Mouse (Mus musculus) urinary bladder, adult 2 months (tissue): ENCODE results near the gene Cd209e. TPM values are rescaled to one million over a fixed set of nuclear protein-coding genes. Genes with fewer than 3 reads are reported as not detected.
"Not testable (repeated sequence)": the region's sequence is repeated elsewhere in the genome, so short reads cannot be mapped to it uniquely, and the experiment has no call there.

ENCODE experiments used
- DNase-seq: peaks from one replicate; pipeline ENCODE4 v3.0.0; 2022; ENCODE audit warnings: low spot score
- polyA plus RNA-seq: library from polyadenylated mRNA; depleted of rRNA; stranded (reverse); fragments of >200 nt; gene quantifications from 2 replicates; pipeline ENCODE4 v1.2.3, GENCODE M21; 2012; rRNA removed

Cd209e gene
- 0.12 and 0.14 TPM in 2 replicates for polyA plus RNA-seq

DNA sequence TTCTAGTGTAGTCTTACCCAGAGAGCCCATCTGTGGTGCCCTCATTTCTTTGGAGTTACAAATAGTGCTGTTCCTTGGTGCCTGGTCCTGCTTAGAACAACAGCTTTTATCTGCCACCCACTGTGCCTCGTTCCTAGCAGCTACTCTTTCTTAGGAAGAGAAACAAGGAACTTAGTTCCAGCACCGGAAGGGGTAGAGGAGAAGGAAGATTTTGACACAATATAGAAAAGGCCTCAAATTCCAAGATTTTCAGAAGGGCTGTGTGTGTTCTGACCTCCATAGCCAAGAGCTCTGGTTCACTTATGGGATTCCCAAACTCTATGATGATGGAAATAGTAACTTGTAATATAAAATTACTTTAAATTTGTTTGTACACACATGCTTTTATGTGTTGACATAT is at the start of gene Cd209e:
Cd209e (minus strand) TSS at position 101 of the 400 bp plus-strand sequence.
- DNase-seq: no peak

DNA sequence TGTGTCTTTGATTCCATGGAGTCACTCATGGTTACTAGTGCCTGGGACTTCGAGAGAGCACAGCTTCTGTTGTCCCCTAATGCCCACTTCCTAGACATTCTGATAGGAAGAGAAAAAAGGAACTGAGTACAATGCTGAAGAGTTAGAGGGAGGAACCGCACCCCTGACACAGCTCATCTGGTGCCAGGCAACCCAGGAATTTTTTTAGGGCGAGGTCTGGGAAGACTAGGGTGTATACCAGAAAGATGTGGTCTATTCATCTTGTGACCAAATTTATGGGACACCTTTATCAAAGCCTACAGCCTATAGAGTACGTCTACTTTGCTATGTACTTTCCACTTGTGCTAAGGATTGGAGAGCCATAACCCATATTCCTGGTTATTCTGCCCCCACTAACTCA is 24.3 kb upstream of the Cd209e start, which contains the start of gene Cd209d:
Cd209d (minus strand) TSS at position 101 of the 400 bp plus-strand sequence.
- no peak for DNase-seq

DNA sequence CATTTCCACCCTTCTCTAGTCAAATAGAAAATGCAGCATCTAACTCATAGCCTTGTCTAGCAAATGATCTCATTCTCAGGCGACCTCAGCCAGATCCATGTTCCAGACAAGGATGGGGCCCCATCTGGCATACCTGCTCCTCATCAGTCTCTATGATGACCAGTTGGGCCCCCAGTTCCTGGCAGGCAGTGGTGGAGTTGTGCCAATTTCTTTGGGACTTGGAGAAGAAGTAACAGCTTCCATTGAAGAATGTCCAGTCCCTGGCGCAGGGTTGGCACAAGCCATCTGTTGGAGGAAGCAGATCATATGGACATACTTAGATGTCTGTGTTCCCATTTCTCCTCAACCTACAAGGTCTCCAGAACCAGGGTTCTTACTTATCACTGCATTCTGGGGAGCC is 22.0 kb upstream of the Cd209e start:
- DNase-seq: no peak

DNA sequence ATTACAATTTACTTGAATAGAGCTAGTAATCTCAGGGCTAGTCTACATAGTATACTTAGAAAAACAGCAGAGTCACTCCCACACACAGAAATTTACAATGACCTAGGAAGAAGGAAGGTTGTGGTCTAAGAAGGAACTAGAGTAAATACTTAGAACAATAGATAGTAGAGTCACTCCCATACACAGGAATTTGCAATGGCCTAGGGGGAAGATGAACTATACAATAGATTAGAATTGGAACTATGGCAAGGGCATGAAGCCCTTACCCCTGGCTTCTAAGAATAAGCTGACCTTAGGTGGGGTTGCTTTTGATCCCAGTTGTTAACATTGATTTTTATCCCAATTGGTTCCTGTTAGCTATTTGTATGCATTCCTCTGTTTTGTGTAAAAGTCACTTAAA is 8.6 kb upstream of the Cd209e start:
- DNase-seq: not testable (repeated sequence)

DNA sequence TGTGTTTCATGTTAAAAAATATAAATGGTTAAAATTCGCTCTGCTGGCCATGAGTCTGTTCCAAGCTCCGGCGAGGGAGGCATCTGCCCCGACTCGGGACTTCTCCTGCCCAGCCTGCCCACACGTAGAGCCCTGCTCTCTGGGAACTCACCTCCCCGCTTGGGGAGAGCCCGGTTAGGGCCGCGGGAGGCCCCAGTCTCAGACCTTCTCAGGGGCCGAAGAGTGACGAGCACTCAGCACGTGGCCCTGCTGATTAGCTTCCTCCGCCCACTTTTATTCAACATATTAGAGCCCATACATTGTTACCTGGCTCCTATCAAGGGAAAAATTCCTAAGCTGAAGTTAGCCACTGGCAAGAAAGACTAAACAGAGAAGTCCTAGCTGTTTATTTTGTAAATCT is 51.0 kb downstream of the Cd209e start:
- no peak for DNase-seq

Other genes with a start within 250 kb of the Cd209e start
- 45.0 and 54.9 TPM in 2 replicates for gene Xab2, start 233.0 kb downstream of the Cd209e start, polyA plus RNA-seq
- 65.2 and 71.8 TPM in 2 replicates for gene Pet100, start 232.8 kb downstream of the Cd209e start, polyA plus RNA-seq
- not detected in 2 replicates for gene Pcp2, start 228.8 kb downstream of the Cd209e start, polyA plus RNA-seq
- gene Stxbp2, start 223.4 kb downstream of the Cd209e start, polyA plus RNA-seq: 135 and 202 TPM in 2 replicates
- 53.8 and 69.7 TPM in 2 replicates for gene Retn, start 198.5 kb downstream of the Cd209e start, polyA plus RNA-seq
- 0.39 and 0.43 TPM in 2 replicates for gene Mcemp1, start 188.6 kb downstream of the Cd209e start, polyA plus RNA-seq
- 4.6 and 9.2 TPM in 2 replicates for gene Fcor, start 181.9 kb downstream of the Cd209e start, polyA plus RNA-seq
- gene Trappc5, start 178.0 kb downstream of the Cd209e start, polyA plus RNA-seq: 26.9 and 29.5 TPM in 2 replicates
- 0.12 and 0.13 TPM in 2 replicates for gene Fcer2a, start 160.1 kb downstream of the Cd209e start, polyA plus RNA-seq
- 0.08 and 0.29 TPM in 2 replicates for gene Clec4g, start 133.7 kb downstream of the Cd209e start, polyA plus RNA-seq
- gene Cd209a, start 105.3 kb downstream of the Cd209e start, polyA plus RNA-seq: 7.0 and 8.5 TPM in 2 replicates
- 3.1 and 6.7 TPM in 2 replicates for gene Cd209d, start 24.2 kb upstream of the Cd209e start, polyA plus RNA-seq
- 3.2 and 4.7 TPM in 2 replicates for gene Cd209b, start 72.5 kb upstream of the Cd209e start, polyA plus RNA-seq
- gene Cd209c, start 100.4 kb upstream of the Cd209e start, polyA plus RNA-seq: 4.0 and 5.5 TPM in 2 replicates